Mouse (Mus musculus) lung, postnatal 0 days (tissue): ENCODE data around the gene Hpn.

Source experiments
- CTCF ChIP-seq: IDR thresholded peaks from 2 replicates; pipeline ENCODE4 v1.5.1; 2016; ENCODE audit warnings: antibody characterized with exemption, mild to moderate bottlenecking
- EP300 ChIP-seq: IDR thresholded peaks from 2 replicates; pipeline ENCODE4 v1.6.1; 2016; ENCODE audit warnings: antibody characterized with exemption, mild to moderate bottlenecking, control low read depth

- TF ChIP-seq CTCF: no peak
- TF ChIP-seq EP300: no peak
These were observed 12.0 kb upstream of the Hpn start, which contains the start of gene Scn1b for GRCm38 (mm10) chr7:31126851-31127724.
